Comparison of ENCODE assay signal across 39 mouse cellular contexts in genomic region chr7:48226114-48226513, GRCm38 (mm10). TPM values are rescaled to one million over a fixed set of nuclear protein-coding genes. Genes with fewer than 3 reads are reported as not detected.
"Had no signal": no experiment of that assay in that cellular context is flagged by ENCODE, and none has a peak within 500 bp of the region (broad histone marks: within the 10 kb centered on the region; RNA-seq: fewer than 3 reads in every experiment).

No protein-coding gene starts in this region.

- H3K9me3 ChIP-seq: embryonic facial prominence, embryonic 15.5 days had no signal

- H3K27me3 ChIP-seq: embryonic facial prominence, embryonic 12.5 days; embryonic facial prominence, embryonic 13.5 days; embryonic facial prominence, embryonic 15.5 days; forebrain, embryonic 12.5 days; forebrain, embryonic 13.5 days; forebrain, embryonic 15.5 days had no signal

- H3K36me3 ChIP-seq: embryonic facial prominence, embryonic 10.5 days; embryonic facial prominence, embryonic 12.5 days; embryonic facial prominence, embryonic 13.5 days; embryonic facial prominence, embryonic 15.5 days; forebrain, embryonic 10.5 days; forebrain, embryonic 12.5 days; forebrain, embryonic 15.5 days had no signal

- H3K9ac ChIP-seq: embryonic facial prominence, embryonic 12.5 days; embryonic facial prominence, embryonic 13.5 days; embryonic facial prominence, embryonic 15.5 days; forebrain, embryonic 12.5 days; forebrain, embryonic 13.5 days; forebrain, embryonic 15.5 days; forebrain, postnatal 0 days had no signal

- H3K27ac ChIP-seq: embryonic facial prominence, embryonic 10.5 days; embryonic facial prominence, embryonic 12.5 days; embryonic facial prominence, embryonic 13.5 days; embryonic facial prominence, embryonic 15.5 days; forebrain, embryonic 10.5 days; forebrain, embryonic 12.5 days; forebrain, embryonic 13.5 days; forebrain, embryonic 15.5 days; gastrocnemius, adult 2 months; heart, adult 2 months had no signal

- H3K4me3 ChIP-seq: embryonic facial prominence, embryonic 10.5 days; embryonic facial prominence, embryonic 12.5 days; embryonic facial prominence, embryonic 13.5 days; embryonic facial prominence, embryonic 15.5 days; erythroblast, embryonic 14.5 days; forebrain, embryonic 10.5 days; forebrain, embryonic 12.5 days; forebrain, embryonic 13.5 days; forebrain, embryonic 15.5 days; gastrocnemius, adult 2 months; heart, adult 2 months had no signal

- H3K4me1 ChIP-seq: embryonic facial prominence, embryonic 10.5 days; embryonic facial prominence, embryonic 12.5 days; embryonic facial prominence, embryonic 13.5 days; embryonic facial prominence, embryonic 15.5 days; forebrain, embryonic 10.5 days; forebrain, embryonic 12.5 days; forebrain, embryonic 13.5 days; forebrain, embryonic 15.5 days had no signal

- DNase-seq: cerebellum, adult 9-10 months; cerebellum, adult 9-11 months; cerebellum, postnatal 10 days; cerebellum, postnatal 14 days; cerebellum, postnatal 25 days; cerebellum, postnatal 36 days; embryo, embryonic 11 days; forebrain, postnatal 0 days; gastrocnemius, adult 2 months; gastrocnemius, postnatal 10 days; gastrocnemius, postnatal 14 days; gastrocnemius, postnatal 25 days; gastrocnemius, postnatal 36 days; heart, adult 11 months; heart, adult 18-20 months; heart, adult 2 months had no signal

RNA-seq across cellular contexts. Expression of gene Mrgprb4, which starts 27.0 kb away (rescaled TPM):
- total RNA-seq: common myeloid progenitor, adult 5-6 weeks; forebrain, postnatal 0 days; gastrocnemius, adult 18-20 months; gastrocnemius, adult 2 months; gastrocnemius, adult 8-10 months; gastrocnemius, postnatal 10 days; gastrocnemius, postnatal 14 days; gastrocnemius, postnatal 25 days; gastrocnemius, postnatal 36 days; gastrocnemius, postnatal 4 days; granulocyte monocyte progenitor cell, adult 5-6 weeks; heart, adult 18-20 months; heart, adult 2 months; heart, adult 8-10 months had no signal
- polyA plus RNA-seq: cortical plate, adult 2 months; embryonic facial prominence, embryonic 10.5 days; embryonic facial prominence, embryonic 11.5 days; embryonic facial prominence, embryonic 12.5 days; embryonic facial prominence, embryonic 13.5 days; embryonic facial prominence, embryonic 14.5 days; embryonic facial prominence, embryonic 15.5 days; erythroblast, embryonic 14.5 days; forebrain, embryonic 10.5 days; forebrain, embryonic 11.5 days; forebrain, embryonic 12.5 days; forebrain, embryonic 13.5 days; forebrain, embryonic 14.5 days; forebrain, embryonic 15.5 days; forebrain, embryonic 16.5 days; forebrain, postnatal 0 days; frontal cortex, adult 2 months; gonadal fat pad, adult 2 months; heart, adult 2 months had no signal

RNA-seq across cellular contexts. Expression of gene Mrgprb5, which starts 57.3 kb away (rescaled TPM):
- total RNA-seq: common myeloid progenitor, adult 5-6 weeks; forebrain, postnatal 0 days; gastrocnemius, adult 18-20 months; gastrocnemius, adult 2 months; gastrocnemius, adult 8-10 months; gastrocnemius, postnatal 10 days; gastrocnemius, postnatal 14 days; gastrocnemius, postnatal 25 days; gastrocnemius, postnatal 36 days; gastrocnemius, postnatal 4 days; granulocyte monocyte progenitor cell, adult 5-6 weeks; heart, adult 18-20 months; heart, adult 2 months; heart, adult 8-10 months had no signal
- polyA plus RNA-seq: cortical plate, adult 2 months; embryonic facial prominence, embryonic 10.5 days; embryonic facial prominence, embryonic 11.5 days; embryonic facial prominence, embryonic 12.5 days; embryonic facial prominence, embryonic 13.5 days; embryonic facial prominence, embryonic 14.5 days; embryonic facial prominence, embryonic 15.5 days; erythroblast, embryonic 14.5 days; forebrain, embryonic 10.5 days; forebrain, embryonic 11.5 days; forebrain, embryonic 12.5 days; forebrain, embryonic 13.5 days; forebrain, embryonic 14.5 days; forebrain, embryonic 15.5 days; forebrain, embryonic 16.5 days; forebrain, postnatal 0 days; frontal cortex, adult 2 months; gonadal fat pad, adult 2 months; heart, adult 2 months had no signal
